Mouse (Mus musculus): Measurements from ENCODE around the gene Zfp697.

GRCm38 (mm10) chr3:98387086-98387485 is 4.8 kb downstream of the Zfp697 start:
- TF ChIP-seq POLR2A (IDR thresholded peaks at IDR 0.05; ENCODE audit: extremely low read depth, insufficient read depth, low read length) (no peak), CTCF (IDR thresholded peaks at IDR 0.05; ENCODE audit: extremely low read depth, insufficient read depth, low read length) (no peak)
